Mouse (Mus musculus) 3134 (cell line): ENCODE measurements at regions not wholly inside any gene's neighbourhood (a gene's known extent, or its start where the extent isn't known, plus 50 kb on each side); places are given as distances from the start of the nearest gene placed in this dataset.
"Not testable (repeated sequence)": the region's sequence is repeated elsewhere in the genome, so short reads cannot be mapped to it uniquely, and the experiment has no call there.

Source experiments
- DNase-seq: peaks from one replicate; pipeline ENCODE4 v3.0.0-alpha.2; 2011; ENCODE audit warnings: low spot score; ENCODE audit not compliant: insufficient read length; ENCODE audit errors: extremely low read depth

DNA sequence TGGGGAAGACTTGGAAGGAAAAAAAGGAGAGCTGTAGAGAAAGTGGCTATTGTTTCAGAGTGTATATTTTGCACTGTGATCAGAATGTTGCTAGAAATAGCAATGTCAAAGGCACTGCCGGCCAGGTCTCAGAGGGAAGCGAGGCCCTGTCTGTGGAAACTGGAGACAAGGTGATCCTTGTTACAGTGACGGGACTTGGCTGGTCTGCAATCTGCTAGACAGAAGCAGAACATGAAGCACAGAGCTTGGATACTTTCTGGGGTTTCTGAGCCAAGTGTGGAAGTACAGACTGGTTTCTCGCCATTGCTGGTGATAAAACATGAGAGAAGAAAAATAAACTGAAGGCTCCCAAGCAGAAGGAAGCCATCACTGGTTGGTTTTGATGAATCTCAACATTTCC is 198.3 kb upstream of the Slc7a14 start:
- no peak for DNase-seq

DNA sequence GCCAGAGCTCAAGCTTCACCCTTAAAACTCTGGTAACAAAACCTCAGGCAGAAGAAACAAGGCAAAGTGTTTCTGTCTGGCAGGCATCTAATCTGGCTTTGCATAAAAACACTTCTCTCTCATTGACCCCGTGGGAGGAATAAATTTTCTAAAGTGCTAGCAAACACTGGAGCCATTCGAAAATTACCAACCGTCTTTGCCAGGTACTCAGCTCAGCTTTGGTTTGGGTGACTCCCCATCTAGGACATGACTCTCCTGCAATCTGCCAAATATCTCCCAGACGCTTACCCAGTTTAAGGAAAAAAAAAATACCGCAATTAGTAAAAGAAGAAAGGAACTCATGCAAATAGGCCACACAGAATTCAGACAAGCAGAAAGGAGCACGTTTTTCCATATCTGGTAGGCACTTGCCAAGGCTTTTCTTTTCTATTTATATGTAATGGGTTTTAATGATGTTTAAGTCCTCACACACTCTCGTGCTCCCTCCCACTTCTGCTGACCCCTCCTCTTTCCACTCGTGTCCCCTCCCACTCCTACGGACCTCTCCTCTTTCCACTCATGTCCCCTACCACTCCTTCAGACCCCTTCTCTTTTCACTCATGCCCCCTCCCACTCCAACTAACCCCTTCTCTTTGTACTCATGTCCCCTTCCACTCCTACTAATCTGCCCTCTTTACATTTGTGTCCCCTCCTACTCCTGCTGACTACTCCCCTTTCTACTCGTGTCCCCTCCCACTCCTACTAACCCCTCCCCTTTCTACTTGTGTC is 189.2 kb upstream of the Slc7a14 start:
- DNase-seq = no peak

DNA sequence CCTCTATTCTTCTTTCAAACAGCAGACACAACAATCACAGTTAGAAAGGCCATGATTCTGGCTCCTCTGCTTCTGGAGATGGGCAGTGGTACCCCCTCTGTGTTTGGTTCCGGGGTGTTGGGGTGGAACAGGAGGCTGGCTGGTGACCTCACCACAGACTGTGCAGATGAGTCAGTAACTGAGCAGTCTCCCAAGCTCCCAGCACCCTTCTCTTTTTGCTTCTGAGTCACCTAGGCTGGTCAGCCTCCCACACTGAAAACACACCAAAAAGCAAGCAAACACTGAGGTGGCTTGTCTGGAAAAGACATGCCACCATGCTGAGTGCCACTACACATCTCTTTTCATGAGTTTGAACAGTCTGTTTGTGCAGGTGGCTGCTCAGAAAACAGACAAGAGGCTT is 185.1 kb upstream of the Slc7a14 start:
- no peak for DNase-seq

DNA sequence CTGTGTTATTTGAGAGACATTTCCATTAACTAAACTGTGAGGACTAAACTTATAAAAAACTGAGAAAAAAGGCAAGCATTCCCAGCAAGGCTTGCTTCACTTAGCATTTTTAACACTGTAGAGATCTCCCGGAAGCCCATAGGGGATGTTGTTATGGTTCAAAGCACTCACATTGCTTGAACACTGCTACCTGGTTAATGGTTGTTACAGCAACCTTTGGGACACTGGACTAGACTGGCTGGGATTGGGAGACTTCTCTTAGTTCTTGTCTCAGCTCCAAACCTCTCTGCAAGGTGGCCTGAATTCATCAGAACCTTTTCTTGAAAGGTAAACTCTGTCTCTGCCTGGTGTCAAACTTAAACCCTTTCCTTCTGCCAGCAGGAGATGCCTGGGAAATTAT is 184.5 kb upstream of the Slc7a14 start:
- no peak for DNase-seq

DNA sequence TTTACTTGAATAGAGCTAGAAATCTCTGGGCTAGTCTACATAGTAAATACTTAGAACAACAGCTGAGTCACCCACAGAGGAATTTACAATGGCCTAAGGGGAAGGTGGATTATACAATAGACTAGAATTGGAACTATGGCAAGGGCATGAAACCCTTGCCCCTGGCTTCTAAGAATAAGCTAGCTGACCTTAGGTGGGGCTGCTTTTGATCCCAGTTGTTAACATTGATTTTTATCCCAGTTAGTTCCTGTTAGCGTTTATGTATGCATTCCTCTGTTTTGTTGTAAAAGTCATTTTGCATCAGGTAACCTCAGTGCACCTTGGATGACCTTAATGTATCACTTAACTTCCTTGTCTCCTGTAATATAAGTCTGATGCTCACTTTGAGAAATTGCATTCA is 181.6 kb upstream of the Slc7a14 start:
- not testable (repeated sequence) for DNase-seq

DNA sequence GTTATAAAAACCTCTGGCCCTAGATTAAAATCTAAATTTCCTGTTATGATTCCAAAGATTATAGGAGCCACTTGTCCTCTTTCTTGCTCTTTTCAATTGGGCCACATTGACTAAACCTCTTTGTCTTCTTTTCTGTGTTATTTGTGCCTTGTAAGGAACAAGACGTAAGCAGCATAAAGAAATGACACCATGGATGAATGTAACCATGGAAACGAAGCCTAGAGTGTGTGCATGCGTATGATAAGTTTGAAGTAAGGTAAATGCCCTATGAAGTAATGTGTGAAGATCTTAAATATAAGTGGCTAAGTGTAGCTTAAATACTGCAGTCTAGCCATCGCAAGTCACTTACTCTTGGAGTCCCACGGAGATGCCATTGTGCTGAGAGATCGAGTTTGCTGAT is 177.4 kb upstream of the Slc7a14 start:
- no peak for DNase-seq

DNA sequence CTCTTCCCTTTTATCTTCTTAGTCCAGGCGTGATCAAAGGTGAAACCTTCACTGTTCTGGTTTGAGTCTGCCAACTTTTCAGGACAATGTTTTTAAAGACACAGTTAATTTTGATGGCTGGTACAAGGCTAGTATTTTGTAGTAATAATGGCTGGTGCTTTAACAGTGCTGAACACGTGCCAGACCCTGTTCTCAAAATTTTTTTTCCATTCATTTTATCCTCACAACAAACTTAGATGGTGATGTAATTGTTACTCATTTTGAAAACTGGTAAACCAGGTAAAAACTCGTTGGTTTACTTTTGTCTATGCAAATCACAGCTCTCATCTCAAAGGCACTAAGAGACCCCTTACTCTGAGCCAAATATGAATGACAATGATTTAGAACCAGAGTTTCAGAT is 171.8 kb upstream of the Slc7a14 start:
- DNase-seq = no peak

DNA sequence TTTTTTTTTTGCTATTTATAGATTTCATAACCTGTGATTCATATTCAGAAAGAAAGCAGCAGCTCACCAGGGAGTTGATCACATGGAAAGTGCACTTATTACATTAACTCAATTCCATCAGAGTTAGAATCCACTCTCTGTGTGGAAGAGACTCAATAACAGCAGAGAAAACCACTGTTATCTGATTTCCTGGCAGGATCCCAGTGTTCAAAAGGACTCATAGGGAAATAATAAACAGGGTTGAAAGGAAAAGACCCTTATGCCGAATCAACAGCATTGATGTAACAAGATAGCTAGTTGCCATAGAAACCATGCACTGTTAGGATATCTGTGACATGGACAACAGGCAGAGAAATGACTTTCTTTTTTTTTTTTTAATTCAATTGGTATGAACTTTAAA is 157.7 kb upstream of the Slc7a14 start:
- DNase-seq = no peak

DNA sequence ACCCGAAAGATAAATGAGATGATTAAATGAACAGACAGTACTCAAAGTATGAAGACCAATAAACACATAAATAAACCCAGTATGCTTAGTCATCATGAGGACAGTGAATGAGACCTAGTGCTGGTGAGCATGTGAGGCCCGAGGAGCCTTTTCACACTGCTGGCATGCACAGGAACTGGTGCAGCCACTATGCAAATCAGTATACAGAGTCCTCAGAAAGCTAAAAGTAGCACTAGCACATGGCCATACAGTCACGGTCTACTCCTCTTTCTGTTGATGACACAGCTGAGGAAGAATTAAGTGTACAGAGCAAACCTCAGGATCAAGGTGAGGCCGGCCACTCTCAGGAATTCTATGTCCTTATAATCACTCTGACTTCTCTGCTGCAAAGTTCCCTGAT is 154.1 kb upstream of the Slc7a14 start:
- no peak for DNase-seq

DNA sequence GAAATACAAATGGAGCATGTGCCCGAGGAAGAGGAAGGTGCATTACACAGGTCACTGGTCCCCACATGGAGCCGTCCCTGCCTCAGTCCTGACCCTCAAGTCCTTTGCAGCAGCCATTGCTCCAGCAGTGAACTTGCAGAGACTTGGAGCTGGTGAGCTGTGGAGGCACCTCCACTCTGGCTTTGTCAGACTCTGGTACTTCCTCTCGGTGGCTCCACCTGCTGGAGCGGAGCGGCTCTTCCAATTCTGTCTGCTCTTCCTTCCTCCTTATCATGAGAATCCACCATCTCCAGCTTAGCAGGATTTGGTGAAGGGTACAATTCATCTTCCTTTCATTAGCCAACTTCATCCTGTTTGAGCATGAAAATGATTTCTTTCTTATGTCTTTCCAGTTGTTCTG is 149.3 kb upstream of the Slc7a14 start:
- peak; percentile 7 for DNase-seq

DNA sequence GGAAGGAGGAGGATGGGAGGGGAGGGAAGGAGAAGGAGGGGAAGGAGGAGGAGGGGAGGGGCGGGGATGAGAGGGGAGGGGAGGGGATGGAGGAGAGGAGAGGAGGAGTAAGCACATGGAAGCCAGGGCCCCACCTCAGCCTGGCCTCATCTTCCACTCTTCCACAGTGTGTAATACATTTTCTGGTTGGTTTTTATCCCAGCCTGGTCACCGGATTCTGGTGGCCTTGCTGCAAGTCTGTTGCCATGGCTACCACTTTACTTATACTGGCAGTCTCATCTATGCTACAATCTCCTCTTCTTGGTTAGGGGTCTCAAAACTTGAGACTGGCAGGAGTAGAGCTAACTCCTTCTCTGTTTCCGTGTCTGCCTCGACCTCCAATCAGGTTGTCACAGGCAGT is 147.8 kb upstream of the Slc7a14 start:
- DNase-seq = no peak

DNA sequence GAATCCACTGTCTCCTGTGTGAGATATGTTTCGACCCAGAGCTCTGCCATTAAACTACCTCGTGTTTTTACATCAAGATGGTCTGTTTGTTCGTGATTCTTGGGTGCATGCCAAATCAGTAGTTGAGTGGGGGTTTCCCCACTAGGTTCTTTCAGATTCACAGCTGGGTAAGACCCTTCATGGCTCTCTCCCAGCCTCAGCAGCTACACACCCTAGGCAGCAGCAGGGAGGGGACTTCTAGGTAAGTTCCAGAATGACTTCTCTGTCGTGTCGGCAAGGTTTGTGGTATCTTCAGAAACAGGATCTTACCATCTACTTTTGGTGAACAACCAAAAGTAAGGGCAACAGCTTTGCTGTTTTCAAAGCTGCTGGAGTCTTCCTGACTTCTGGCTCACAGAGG is 144.9 kb upstream of the Slc7a14 start:
- no peak for DNase-seq

DNA sequence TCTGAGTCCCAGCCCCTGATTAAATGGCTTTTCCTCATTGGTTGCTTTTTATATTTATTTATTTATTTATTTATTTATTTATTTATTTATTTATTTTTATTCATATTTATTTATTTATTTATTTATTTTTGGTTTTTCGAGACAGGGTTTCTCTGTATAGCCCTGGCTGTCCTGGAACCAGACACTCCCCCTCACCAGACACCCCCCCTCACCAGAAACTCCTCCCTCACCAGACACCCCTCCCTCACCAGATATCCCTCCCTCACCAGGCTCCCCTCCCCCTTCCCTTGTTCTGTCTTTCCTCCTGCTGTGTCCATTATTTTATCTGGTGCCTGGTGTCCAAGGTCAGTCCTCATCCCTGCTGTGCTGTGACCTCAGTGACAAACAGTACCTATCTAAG is 134.7 kb upstream of the Slc7a14 start:
- no peak for DNase-seq

DNA sequence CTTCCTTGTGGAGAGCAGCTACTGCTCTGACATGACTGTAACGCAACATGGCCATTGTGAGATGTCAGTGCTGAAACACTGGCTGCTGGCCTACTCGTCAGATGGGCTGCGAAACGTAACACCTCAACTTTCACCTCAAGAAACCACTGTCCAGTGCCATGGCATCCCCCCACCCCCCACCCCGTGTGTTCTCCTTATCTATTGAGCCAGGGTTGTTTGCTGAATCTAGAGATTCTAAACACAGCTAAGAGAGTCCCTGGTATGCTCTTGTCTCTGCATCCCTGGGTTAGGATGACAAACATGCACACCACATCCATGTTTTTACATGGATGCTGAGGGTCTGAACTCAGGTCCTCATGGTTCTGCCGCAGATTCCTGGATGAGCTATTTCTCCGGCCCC is 134.1 kb upstream of the Slc7a14 start:
- no peak for DNase-seq

DNA sequence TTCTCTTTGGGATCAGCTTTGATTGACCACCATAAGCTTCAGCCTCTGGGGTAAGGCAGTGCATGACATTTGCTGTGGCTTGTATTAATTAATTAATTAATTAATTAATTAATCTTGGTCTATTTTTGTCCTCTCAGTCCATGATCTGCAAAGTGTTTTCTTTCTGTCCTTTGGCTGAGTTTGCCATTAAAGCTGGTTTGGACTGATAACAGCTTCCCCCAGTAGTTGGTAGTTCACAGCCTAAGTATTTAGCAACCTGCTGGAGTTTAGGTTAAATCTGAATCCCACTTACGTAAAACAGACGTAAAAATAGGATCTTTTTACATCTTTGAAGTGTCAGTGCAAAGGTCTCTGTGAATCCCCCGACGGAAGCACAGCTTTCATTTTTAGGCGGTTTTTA is 133.7 kb upstream of the Slc7a14 start:
- DNase-seq = no peak

DNA sequence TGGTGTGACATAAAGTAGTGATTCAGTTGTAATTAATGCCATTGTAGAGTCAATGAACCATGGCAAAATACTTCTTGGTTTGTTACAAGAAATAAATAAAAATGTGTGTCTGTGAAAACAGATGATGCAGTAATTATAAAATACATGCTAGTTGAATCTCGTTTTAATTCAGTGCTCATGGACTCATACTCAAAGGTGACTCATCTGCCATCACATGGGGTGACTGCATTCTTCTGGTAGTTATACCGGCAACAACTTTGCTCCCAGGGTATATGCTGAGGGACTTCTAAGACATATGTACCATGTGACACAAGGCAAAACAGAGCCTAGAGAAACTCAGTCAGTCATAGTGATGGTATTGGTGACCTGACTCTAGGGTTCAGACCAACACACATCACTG is 130.1 kb upstream of the Slc7a14 start:
- DNase-seq = no peak

DNA sequence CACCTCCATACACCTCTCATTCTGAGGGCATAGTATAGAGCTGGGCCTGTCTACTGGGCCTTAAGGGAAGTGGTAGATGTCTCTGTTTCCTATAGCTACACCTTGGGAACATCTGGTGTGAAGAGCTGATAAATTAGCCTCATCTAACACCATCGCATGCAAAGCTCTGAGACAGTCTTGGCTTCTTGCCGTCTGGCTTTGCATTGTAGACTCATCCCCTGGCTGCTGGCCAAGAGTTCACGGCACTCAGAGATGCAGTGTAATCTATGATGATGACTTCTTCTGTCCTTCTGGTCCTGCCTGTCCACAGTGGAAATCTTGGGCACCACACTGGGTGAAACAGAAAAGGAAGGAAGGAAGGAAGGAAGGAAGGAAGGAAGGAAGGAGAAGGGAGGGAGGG is 127.8 kb upstream of the Slc7a14 start:
- DNase-seq = no peak

DNA sequence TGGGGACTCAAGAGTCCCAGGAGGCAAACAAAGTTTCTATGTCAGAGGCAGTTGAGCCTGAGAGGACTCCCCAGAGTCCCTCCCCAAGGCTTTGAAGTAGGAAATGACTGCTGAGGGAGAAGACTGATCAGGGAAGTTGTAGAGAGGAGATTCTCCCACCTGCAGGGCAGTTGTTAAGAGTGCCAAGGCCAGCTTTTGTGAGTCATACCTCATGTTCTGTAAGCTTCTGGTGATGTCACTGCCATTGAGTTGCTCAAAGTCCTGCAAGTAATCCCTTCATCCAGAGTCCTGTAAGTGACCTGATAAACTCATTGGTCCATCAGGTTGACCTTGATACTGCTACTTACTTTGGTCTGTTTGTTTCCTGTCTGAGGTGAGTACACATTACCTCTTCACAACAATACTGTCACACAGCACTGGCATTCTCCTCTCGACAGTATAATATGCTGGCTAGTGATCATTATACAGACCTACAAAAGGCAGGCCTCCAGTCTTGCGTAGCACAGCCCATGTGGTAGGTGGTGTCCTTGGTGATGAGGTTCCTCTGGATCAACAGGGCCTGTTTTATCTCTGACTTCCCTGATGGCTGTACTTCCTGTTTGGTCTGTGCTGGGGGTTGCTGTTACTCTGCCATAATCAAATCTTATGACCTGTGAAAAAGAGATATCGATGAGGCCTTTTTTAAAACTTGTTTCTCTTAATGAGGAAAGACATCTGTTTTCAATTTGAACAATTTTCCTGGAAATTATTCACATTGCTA is 125.2 kb upstream of the Slc7a14 start:
- no peak for DNase-seq

DNA sequence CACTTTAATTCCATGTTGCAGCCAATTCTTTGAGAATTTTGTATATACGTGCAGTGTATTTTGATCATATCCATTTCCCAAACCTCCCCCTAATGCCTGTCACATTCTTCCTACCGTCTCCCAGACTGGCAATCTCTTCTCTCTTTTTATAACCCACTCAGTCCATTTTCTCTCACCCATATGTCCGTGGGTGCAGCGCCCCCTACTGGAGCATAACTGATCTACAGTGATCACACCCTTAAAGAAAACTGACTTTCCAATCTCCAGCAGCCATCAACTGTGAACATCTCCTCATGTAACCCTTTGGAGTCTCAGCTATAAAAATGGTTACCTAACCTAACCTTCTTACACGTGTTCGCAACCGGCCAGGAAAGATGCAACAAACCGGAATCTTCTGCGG is 123.0 kb upstream of the Slc7a14 start:
- DNase-seq = no peak

DNA sequence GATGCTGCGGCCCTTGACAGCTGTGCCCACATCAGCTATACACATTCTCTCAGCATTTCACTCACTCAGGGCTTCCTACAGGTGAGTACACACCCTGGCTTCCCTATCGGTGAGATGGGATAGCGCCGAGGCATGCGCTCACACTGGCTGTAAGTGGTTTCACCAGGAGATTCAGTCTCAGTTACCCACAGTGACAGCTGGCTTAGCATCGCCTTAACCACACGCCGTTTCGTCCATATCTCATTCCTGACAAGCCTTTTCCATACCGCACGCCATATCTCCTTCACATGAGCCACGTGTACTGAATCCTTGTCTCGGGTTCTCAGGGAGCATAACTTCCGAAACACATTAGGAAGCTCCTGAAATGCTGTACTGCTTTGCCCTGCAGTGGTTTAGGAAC is 113.3 kb upstream of the Slc7a14 start:
- no peak for DNase-seq

DNA sequence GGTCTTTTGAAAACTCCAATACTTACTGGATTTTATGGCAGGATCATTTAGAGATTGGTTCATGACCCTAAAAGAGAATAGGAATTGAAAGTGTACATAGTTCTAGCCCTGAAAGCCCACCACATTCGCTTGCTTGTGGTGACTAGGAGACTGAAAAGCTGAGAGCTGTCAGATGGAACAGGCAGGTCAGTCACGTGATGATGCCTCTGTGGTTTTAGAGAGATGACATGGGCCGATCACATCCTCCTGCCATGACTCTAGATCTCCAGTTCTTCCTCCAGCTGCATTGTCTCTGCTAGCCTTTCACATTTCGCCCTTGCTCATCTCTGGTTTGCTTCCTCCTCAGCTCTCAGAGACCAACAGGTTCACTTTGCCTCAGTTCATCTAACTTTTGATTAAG is 98.6 kb upstream of the Slc7a14 start:
- no peak for DNase-seq

DNA sequence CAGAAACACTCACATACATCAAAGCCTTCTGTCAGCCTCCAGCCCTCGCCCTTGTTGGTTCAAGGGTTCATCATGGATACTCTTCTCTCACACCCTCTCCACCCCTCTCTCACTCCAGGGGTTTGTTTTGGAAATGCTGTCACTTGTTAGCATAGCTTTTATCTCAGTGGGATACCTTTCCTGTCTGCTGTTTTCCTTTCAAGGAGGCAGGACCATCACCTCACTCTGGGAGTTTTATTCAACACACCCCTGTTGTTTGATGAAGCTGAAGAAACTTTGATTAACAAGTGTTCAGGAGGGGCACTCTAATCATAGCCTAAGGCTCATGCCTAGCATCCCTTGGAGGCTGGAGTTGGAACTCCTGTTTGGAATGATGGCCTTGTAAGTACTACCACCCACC is 95.7 kb upstream of the Slc7a14 start:
- DNase-seq = no peak
